Mouse (Mus musculus) liver, postnatal 0 days (tissue): Measurements from ENCODE around the gene Mbd6. TPM values are rescaled to one million over a fixed set of nuclear protein-coding genes. Genes with fewer than 3 reads are reported as not detected.

ENCODE experiments used
- ATAC-seq: fragments of 200-750 bp; cut with Nextera tagmentation; 2 replicates; pipeline ENCODE4 v1.8.0; 2017; ENCODE audit warnings: mild to moderate bottlenecking, moderate library complexity
- DNase-seq: peaks from one replicate; pipeline ENCODE4 v3.0.0-alpha.2; 2016
- H3K27ac ChIP-seq: fragments of 300-500 bp; sonication (generic); 2 replicates; pipeline ENCODE4 v1.5.1; 2014; ENCODE audit warnings: antibody characterized with exemption, moderate library complexity, mild to moderate bottlenecking, low read depth
- H3K27me3 ChIP-seq: fragments of 300-500 bp; sonication (generic); 2 replicates; pipeline ENCODE4 v1.6.1; 2014; ENCODE audit warnings: low read length, control low read depth, mixed read lengths; ENCODE audit not compliant: insufficient read depth
- H3K36me3 ChIP-seq: fragments of 300-500 bp; sonication (generic); replicated peaks from 2 replicates; pipeline ENCODE4 v1.6.1; 2014; ENCODE audit warnings: mild to moderate bottlenecking, control low read depth, low read length, moderate library complexity, mixed read lengths; ENCODE audit not compliant: insufficient read depth
- H3K4me1 ChIP-seq: fragments of 300-500 bp; sonication (generic); 2 replicates; pipeline ENCODE4 v1.6.1; 2014; ENCODE audit warnings: antibody characterized with exemption, mild to moderate bottlenecking, control low read depth; ENCODE audit not compliant: insufficient read depth
- H3K4me2 ChIP-seq: fragments of 300-500 bp; sonication (generic); 2 replicates; pipeline ENCODE4 v1.6.1; 2014; ENCODE audit warnings: low read depth, mild to moderate bottlenecking, low read length, moderate library complexity, mixed read lengths
- H3K4me3 ChIP-seq: fragments of 300-500 bp; sonication (generic); 2 replicates; pipeline ENCODE4 v1.5.1; 2014; ENCODE audit warnings: low read depth, low read length
- H3K9ac ChIP-seq: fragments of 300-500 bp; sonication (generic); replicated peaks from 2 replicates; pipeline ENCODE4 v1.6.1; 2014; ENCODE audit warnings: mild to moderate bottlenecking, moderate library complexity
- H3K9me3 ChIP-seq: fragments of 300-500 bp; sonication (generic); 2 replicates; pipeline ENCODE4 v1.6.1; 2016; ENCODE audit warnings: mild to moderate bottlenecking, control low read depth, low read length, mixed read lengths
- CTCF ChIP-seq: sonication (generic); IDR thresholded peaks from 2 replicates; pipeline ENCODE4 v1.5.1; 2016; ENCODE audit warnings: antibody characterized with exemption, low read depth
- EP300 ChIP-seq: IDR thresholded peaks from 2 replicates; pipeline ENCODE4 v1.6.1; 2016; ENCODE audit warnings: antibody characterized with exemption, low read depth, mild to moderate bottlenecking
- WGBS: fragments of 180-500 bp; shearing (Covaris S2); extraction: QIAGEN DNeasy Blood & Tissue Kit; methylation state at CpG from one replicate; pipeline ENCODE4 v1.1.7; 2014; ENCODE audit not compliant: insufficient replicate concordance; 5-methylcytosine and 5-hydroxymethylcytosine counted together
- polyA plus RNA-seq: library from polyadenylated mRNA; unstranded; fragments of >200 nt; fragmentation: Nextera tagmentation; extraction: Ambion mirVana; gene quantifications from 2 replicates; pipeline ENCODE4 v1.2.1, GENCODE M21; 2015

Mbd6 gene
- polyA plus RNA-seq, 1 experiment from 2014 or later, result 5.3 TPM

DNA sequence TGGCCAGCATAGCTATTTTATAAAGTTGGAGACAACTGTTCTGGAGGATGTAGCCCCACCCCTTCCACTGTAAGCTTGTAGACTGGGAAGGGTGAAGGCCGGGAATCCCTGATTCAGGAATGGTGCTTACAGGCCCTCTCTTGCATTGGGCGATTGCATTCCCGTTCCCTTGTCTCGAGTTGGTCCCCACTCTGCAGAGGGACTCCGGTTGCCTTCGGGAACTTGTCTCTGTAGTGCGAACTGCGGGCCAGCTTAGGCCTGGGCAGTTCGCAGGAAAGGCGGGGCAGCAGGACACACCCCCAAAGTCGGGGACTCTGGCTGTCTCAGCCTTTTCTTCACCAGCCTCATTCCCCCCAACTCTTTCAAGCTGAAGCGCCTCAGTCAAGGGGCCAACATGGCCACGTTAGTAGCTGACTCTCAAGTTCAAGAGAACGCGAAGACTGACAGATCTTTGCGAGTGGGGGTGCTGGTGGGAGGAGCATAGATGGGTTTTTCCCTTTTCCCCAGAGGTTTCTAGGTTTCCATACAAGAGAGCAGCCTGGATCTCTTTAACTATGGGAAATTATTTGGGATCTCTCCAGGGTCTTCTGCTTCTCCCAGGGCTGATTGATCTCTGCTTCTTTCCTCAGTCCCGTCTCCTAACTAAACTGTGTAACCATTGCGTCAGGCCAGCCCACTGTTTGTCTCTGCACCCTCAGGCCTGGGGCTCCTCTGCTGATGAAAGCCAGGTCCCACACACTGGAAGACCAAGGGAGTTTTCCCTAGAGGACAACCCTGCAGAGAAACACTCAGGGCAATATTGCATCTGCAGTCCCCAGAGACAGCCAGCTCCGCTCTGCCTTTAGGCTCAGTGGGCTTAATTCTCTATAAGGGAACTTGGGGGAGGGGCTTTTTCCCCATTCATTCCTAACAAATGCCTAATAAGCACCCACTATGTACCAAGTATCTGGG lies 2.4 kb upstream of the Mbd6 start:
- no peak for TF ChIP-seq CTCF
- TF ChIP-seq EP300, result no peak
- H3K9ac ChIP-seq, result peak overlapping the region; percentile 76
- H3K36me3 ChIP-seq, result peaks cover 46% of the 10 kb centered on the region
- peaks cover 50% of the 10 kb centered on the region for H3K4me1 ChIP-seq
- ATAC-seq (peak; percentile 18), DNase-seq (peak; percentile 79)
- H3K4me3 ChIP-seq, result peak overlapping the region; percentile 76
- peak overlapping the region; percentile 99 for H3K27ac ChIP-seq
- no peaks in the 10 kb centered on the region for H3K27me3 ChIP-seq
- peak overlapping the region; percentile 91 for H3K4me2 ChIP-seq
- H3K9me3 ChIP-seq, result no peaks in the 10 kb centered on the region
- whole genome bisulfite sequencing, result 2% methylated on average over 19 of the region's 19 CpGs

DNA sequence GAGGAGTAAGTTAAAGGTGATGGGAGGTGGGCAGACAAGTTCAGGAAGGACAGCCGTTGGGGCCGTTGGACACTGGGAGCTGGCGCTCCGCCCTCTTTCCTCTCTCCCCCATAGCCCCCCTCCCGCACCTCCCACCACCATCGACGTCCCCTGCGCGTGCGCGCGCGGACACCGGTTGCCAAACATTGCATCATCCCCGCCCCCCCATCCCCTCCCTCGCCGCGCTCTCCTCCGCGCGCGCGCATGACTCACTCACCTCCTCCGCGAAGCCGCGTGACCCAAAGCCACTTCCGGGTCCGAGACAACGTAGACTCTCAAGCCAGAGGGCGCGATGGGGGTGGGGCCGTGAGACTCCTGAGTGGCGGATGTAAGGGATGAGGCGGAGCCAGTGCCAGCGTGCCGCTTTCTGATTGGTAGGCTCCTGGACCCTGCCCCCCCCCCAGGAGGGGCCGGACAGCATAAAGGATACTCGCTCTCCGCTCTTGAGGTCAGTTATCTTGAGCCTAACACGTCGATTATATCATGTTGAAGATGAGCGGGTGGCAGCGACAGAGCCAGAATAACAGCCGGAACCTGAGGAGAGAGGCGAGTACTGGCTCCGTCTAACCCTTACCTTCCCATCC lies 1.6 kb upstream of the Mbd6 start:
- Histone ChIP-seq H3K36me3 (peaks cover 46% of the 10 kb centered on the region), H3K9me3 (no peaks in the 10 kb centered on the region), H3K9ac (peak overlapping the region; percentile 76), H3K27ac (peak overlapping the region; percentile 99), H3K4me1 (peaks cover 51% of the 10 kb centered on the region), H3K4me3 (peak overlapping the region; percentile 76), H3K4me2 (peak overlapping the region; percentile 91), H3K27me3 (no peaks in the 10 kb centered on the region)
- peak; percentile 100 for DNase-seq
- TF ChIP-seq CTCF (peak; percentile 23), EP300 (peak; percentile 71)
- under 1% methylated on average over 47 of the region's 47 CpGs for WGBS
- ATAC-seq, result peak; percentile 77

DNA sequence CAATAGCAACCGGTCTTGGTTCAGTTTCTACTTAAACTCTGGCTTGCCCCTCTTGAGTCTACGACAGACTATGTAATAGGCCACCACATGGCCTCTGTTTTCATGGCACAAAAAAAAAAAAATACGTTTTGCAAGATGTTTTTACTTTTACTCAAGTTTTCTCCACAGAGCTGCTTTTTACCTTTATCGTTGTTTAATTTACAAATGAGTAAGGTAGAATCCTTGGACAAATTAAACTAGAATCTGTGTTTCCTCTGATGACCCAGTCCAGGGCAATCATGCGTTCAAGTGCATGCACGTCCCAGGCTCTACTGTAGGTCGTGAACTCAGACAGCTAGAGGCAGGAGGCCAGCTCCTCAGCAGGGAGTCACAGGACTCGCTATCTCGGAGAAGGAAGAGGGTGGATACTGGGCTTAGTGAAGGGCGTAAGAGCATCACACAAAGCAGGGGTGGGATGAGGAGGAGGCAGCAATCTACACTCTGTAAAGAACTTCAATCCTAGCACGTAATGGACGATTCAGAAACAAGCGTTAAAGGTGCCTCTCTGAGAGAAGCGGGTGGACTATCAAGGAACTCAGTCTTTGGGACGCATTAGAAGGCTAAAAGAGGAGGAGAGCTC lies 864 bp upstream of the Mbd6 start:
- WGBS, result 3% methylated on average over 15 of the region's 15 CpGs
- DNase-seq (peak; percentile 60), ATAC-seq (peak; percentile 14)
- peaks cover 46% of the 10 kb centered on the region for H3K36me3 ChIP-seq
- no peak for TF ChIP-seq EP300
- peak overlapping the region; percentile 91 for H3K4me2 ChIP-seq
- H3K27ac ChIP-seq, result peak overlapping the region; percentile 99
- H3K27me3 ChIP-seq, result no peaks in the 10 kb centered on the region
- no peaks in the 10 kb centered on the region for H3K9me3 ChIP-seq
- peaks cover 51% of the 10 kb centered on the region for H3K4me1 ChIP-seq
- peak overlapping the region; percentile 76 for H3K4me3 ChIP-seq
- H3K9ac ChIP-seq, result peak overlapping the region; percentile 72

DNA sequence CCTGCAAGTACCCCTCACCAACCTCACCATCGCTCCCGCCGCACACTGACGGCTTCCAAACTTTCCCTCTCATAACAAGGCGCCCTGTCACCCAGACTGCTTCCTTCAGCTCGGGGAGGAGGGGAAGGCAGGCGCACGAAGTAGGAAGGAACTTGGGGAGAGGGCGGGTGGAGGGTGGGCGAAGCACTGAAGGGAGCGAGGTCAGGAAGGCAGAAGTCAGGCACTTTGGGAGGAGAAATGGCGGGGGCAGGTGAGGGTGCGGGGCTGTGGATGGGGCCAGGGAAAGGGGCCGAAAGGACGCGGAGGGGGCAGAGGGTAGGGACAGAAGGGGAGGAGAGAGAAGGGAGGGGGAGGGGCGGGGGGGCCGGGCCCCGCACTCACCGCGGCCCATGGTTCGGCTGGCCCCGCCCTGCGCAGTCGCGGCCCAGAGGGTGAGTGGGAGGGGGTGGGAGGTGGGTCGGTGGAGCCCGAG lies 454 bp downstream of the Mbd6 start:
- Histone ChIP-seq H3K4me3 (peak overlapping the region; percentile 76), H3K4me2 (peak overlapping the region; percentile 91), H3K9ac (peak overlapping the region; percentile 72), H3K4me1 (peaks cover 46% of the 10 kb centered on the region), H3K36me3 (peaks cover 46% of the 10 kb centered on the region), H3K27ac (peak overlapping the region; percentile 99), H3K9me3 (no peaks in the 10 kb centered on the region), H3K27me3 (no peaks in the 10 kb centered on the region)
- DNase-seq, result no peak
- peak; percentile 7 for ATAC-seq
- WGBS, result 1% methylated on average over 21 of the region's 28 CpGs
- TF ChIP-seq EP300, result no peak
- no peak for TF ChIP-seq CTCF

DNA sequence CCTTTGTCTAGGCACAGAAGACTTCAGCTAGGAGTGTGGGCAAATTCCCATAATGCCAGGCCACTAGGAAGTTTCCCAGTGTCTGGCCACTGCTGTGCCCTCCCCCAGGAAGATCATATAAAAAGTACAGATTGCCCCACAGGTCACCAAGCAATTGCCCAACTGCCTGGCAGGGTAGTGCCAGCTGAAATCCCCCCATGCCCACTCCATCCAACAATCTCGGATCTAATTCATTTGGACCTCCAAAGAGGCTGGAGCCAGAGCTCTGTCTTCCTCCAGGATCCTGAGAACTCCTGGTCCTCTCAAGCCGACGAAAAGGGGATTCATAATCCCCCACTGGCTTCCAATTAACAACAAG lies 903 bp downstream of the Mbd6 start:
- Histone ChIP-seq H3K27ac (peak overlapping the region; percentile 99), H3K27me3 (no peaks in the 10 kb centered on the region), H3K4me1 (peaks cover 42% of the 10 kb centered on the region), H3K9me3 (no peaks in the 10 kb centered on the region), H3K4me2 (peak overlapping the region; percentile 91), H3K36me3 (peaks cover 45% of the 10 kb centered on the region), H3K4me3 (peak overlapping the region; percentile 76), H3K9ac (peak overlapping the region; percentile 72)
- 0% methylated on average over 3 of the region's 3 CpGs for WGBS
- no peak for TF ChIP-seq EP300
- no peak for TF ChIP-seq CTCF
- DNase-seq (no peak), ATAC-seq (no peak)
